Mouse (Mus musculus) ovary, postnatal 14 days (tissue): ENCODE results near the gene Tcirg1.

Source experiments
- DNase-seq: peaks from one replicate; pipeline ENCODE4 v3.0.0; 2022; ENCODE audit warnings: low spot score

The Tcirg1 gene

GRCm38 (mm10) chr19:3850847-3851469 is 56.0 kb downstream of the Tcirg1 start:
- no peak for DNase-seq

DNA sequence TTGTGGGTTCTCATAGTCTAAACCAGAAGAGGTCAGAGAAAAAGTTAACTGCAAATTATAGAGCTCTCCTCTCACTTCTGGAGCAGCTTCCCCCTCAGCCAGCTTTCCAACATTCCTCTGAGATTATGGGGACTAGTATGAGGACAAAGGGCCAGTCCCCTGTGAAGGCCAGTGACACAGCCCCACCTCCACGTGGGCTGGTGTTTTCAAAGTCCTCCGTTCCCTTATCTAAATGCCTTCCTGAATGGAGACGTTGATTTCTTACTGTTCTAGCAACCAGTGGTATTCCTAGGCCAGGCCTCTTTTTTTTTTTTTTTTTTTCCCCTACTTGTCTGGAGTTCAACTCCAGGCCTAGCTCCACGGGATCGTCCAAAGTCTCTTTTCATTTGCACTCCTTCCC is 56.9 kb downstream of the Tcirg1 start:
- DNase-seq, result no peak

GRCm38 (mm10) chr19:3849251-3849650 is 57.7 kb downstream of the Tcirg1 start:
- no peak for DNase-seq

DNA sequence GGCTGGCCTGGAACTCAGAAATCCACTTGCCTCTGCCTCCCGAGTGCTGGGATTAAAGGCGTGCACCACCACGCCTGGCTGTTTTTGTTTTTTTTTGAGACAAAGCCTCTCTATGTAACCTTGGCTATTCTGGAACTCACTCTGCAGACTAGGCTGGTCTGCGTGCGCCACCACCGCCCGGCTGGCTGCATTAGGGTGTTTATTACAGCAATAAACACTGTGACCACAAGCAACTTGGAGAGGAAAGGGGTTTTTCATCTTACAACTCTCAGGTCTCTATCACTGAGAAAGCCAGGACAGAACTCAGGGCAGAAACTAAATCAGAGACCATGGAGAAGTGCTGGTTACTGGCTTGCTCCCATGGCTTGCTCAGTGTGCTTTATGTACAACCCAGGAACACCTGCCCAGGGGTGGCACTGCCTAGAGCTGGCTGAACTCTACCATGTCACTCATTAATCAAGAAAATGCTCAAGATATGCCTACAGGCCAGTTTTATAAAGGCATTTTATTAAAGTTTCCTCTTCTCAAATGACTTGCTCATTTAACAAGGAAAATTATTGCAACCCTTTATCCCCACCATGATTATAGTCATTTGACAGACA is 58.6 kb downstream of the Tcirg1 start:
- DNase-seq, result no peak

DNA sequence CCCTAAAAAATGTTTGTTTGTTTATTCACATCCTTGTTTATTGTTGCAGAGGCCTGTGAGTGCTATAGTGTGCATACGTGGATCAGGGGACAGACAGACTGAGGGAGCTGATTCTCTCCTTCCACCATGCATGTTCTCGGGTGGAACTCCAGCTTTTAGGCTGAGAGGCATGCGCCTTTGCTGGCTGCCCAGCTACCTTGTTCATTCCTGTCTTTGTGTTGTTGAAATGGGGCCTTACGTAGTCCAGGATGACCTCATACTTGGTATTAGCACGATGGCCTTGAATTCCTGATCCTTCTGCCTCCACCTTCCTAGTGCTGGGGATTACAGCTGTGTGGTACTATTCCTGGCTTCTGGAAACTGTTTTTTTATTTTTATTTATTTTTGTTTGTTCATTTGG is 59.2 kb downstream of the Tcirg1 start:
- no peak for DNase-seq

- DNase-seq, result no peak
Observed at GRCm38 (mm10) chr19:3846676-3847604, 60.0 kb downstream of the Tcirg1 start.
